Mouse (Mus musculus) midbrain, embryonic 10.5 days (tissue): ENCODE measurements around the gene Olfr643. TPM values are rescaled to one million over a fixed set of nuclear protein-coding genes. Genes with fewer than 3 reads are reported as not detected.

ENCODE experiments used
- DNase-seq: peaks from one replicate; pipeline ENCODE4 v3.0.0-alpha.2; 2017; ENCODE audit warnings: low spot score
- H3K27ac ChIP-seq: fragments of 300-500 bp; sonication (generic); replicated peaks from 2 replicates; pipeline ENCODE4 v1.5.1; 2016; ENCODE audit warnings: mild to moderate bottlenecking
- H3K27me3 ChIP-seq: fragments of 300-500 bp; sonication (generic); 2 replicates; pipeline ENCODE4 v1.6.1; 2016; ENCODE audit warnings: low read depth, mild to moderate bottlenecking; ENCODE audit not compliant: poor library complexity, severe bottlenecking
- H3K36me3 ChIP-seq: fragments of 300-500 bp; sonication (generic); 2 replicates; pipeline ENCODE4 v1.6.1; 2016; ENCODE audit warnings: mild to moderate bottlenecking, moderate library complexity
- H3K4me1 ChIP-seq: fragments of 300-500 bp; sonication (generic); 2 replicates; pipeline ENCODE4 v1.6.1; 2016
- H3K4me3 ChIP-seq: fragments of 300-500 bp; sonication (generic); 2 replicates; pipeline ENCODE4 v1.5.1; 2016; ENCODE audit warnings: mild to moderate bottlenecking, moderate library complexity
- H3K9me3 ChIP-seq: fragments of 300-500 bp; sonication (generic); replicated peaks from 2 replicates; pipeline ENCODE4 v1.6.1; 2016; ENCODE audit warnings: mild to moderate bottlenecking
- WGBS: fragments of 180-500 bp; shearing (Covaris S2); methylation state at CpG from one replicate; pipeline ENCODE4 v1.1.7; 2016; 5-methylcytosine and 5-hydroxymethylcytosine counted together
- polyA plus RNA-seq: library from polyadenylated mRNA; unstranded; fragments of >200 nt; fragmentation: Nextera tagmentation; extraction: Ambion mirVana; gene quantifications from 2 replicates; pipeline ENCODE4 v1.2.1, GENCODE M21; 2016

Olfr643 gene
- not detected in 2 replicates for polyA plus RNA-seq

DNA sequence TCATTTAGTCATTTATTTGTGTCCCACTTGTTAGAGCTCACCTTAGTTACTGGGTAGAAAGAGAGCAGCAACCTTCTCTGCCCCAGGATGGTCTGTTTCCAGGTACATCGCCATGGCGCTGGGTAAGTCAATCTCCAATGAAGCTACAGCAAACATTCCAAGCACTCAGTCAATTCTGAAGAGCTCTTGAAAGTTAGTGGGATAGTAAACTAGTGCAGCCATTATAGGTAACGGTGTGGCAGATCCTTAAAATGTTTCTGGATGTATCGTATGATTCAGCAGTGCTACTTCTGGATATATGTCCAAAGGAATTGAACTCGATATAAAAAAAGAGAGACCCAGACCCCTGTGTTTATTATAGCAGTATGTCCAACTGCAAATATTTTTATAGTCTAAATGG lies at the start of gene Olfr643:
Olfr643 (minus strand) TSS at position 101 of the 400 bp plus-strand sequence.
- no peaks in the 10 kb centered on the region for H3K27me3 ChIP-seq
- H3K4me3 ChIP-seq = no peak within 1 kb of the TSS
- no peaks in the 10 kb centered on the region for H3K9me3 ChIP-seq
- H3K36me3 ChIP-seq = no peaks in the 10 kb centered on the region
- no peaks in the 10 kb centered on the region for H3K4me1 ChIP-seq
- no peak for DNase-seq
- 86% methylated on average over 5 of the region's 5 CpGs for WGBS
- no peak within 1 kb of the TSS for H3K27ac ChIP-seq

GRCm38 (mm10) chr7:104183292-104183691 lies 46.1 kb upstream of the Olfr643 start, which contains the start of gene Olfr648:
Olfr648 (minus strand) TSS chr7:104183392.
- WGBS = 92% methylated on average over 2 of the region's 2 CpGs
- Histone ChIP-seq H3K36me3 (no peaks in the 10 kb centered on the region), H3K4me1 (no peaks in the 10 kb centered on the region), H3K4me3 (no peak within 1 kb of the TSS), H3K27ac (no peak within 1 kb of the TSS), H3K27me3 (no peaks in the 10 kb centered on the region), H3K9me3 (no peaks in the 10 kb centered on the region)
- no peak for DNase-seq

GRCm38 (mm10) chr7:104179074-104179473 lies 41.9 kb upstream of the Olfr643 start:
- Histone ChIP-seq H3K27me3 (no peaks in the 10 kb centered on the region), H3K4me1 (no peaks in the 10 kb centered on the region), H3K36me3 (no peaks in the 10 kb centered on the region), H3K4me3 (no peak overlapping the region), H3K9me3 (no peaks in the 10 kb centered on the region), H3K27ac (no peak overlapping the region)
- DNase-seq = no peak
- WGBS = 90% methylated on average over 1 of the region's 1 CpGs

- no peaks in the 10 kb centered on the region for H3K4me1 ChIP-seq
- no peaks in the 10 kb centered on the region for H3K9me3 ChIP-seq
- no peaks in the 10 kb centered on the region for H3K27me3 ChIP-seq
- no peak for DNase-seq
- WGBS = 72% methylated on average over 5 of the region's 5 CpGs
- no peaks in the 10 kb centered on the region for H3K36me3 ChIP-seq
- H3K4me3 ChIP-seq = no peak overlapping the region
- H3K27ac ChIP-seq = no peak overlapping the region
Measured at GRCm38 (mm10) chr7:104178422-104179054, 41.3 kb upstream of the Olfr643 start.

- no peaks in the 10 kb centered on the region for H3K36me3 ChIP-seq
- H3K27me3 ChIP-seq = no peaks in the 10 kb centered on the region
- WGBS = 36% methylated on average over 1 of the region's 1 CpGs
- DNase-seq = no peak
- no peak overlapping the region for H3K4me3 ChIP-seq
- H3K27ac ChIP-seq = no peak overlapping the region
- no peaks in the 10 kb centered on the region for H3K4me1 ChIP-seq
- no peaks in the 10 kb centered on the region for H3K9me3 ChIP-seq
Measured at GRCm38 (mm10) chr7:104175085-104175484, 37.9 kb upstream of the Olfr643 start.

- no peak overlapping the region for H3K27ac ChIP-seq
- no peak overlapping the region for H3K4me3 ChIP-seq
- H3K9me3 ChIP-seq = no peaks in the 10 kb centered on the region
- no peaks in the 10 kb centered on the region for H3K36me3 ChIP-seq
- no peak for DNase-seq
- no peaks in the 10 kb centered on the region for H3K4me1 ChIP-seq
- no peaks in the 10 kb centered on the region for H3K27me3 ChIP-seq
- WGBS = 88% methylated on average over 6 of the region's 6 CpGs
Measured at GRCm38 (mm10) chr7:104169634-104170204, 32.5 kb upstream of the Olfr643 start.

- no peaks in the 10 kb centered on the region for H3K36me3 ChIP-seq
- H3K27me3 ChIP-seq = no peaks in the 10 kb centered on the region
- no peak overlapping the region for H3K27ac ChIP-seq
- H3K9me3 ChIP-seq = no peaks in the 10 kb centered on the region
- WGBS = 81% methylated on average over 6 of the region's 6 CpGs
- no peak for DNase-seq
- no peaks in the 10 kb centered on the region for H3K4me1 ChIP-seq
- no peak overlapping the region for H3K4me3 ChIP-seq
Measured at GRCm38 (mm10) chr7:104167105-104167504, 29.9 kb upstream of the Olfr643 start.

DNA sequence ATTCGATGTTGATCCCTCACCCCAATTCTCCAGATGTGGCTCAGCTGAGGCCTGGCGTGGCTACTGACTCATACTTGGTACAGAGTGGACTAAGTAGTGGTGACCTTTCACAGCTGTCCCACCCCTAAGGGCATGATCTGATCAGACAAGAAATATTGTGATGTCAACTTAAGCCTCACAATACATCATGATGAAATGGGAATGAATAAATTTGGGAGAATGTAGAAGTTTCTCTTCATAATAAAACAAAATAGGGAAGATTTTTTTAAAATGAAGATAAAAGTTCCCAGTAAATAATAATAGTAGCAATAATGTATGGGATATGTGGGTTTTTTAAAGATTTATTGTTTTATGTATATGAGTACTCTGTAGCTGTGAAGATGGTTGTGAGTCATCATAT lies 13.3 kb upstream of the Olfr643 start, which contains the start of gene Ubqlnl:
Ubqlnl (minus strand) TSS at position 101 of the 400 bp plus-strand sequence.
- 88% methylated on average over 2 of the region's 2 CpGs for WGBS
- Histone ChIP-seq H3K36me3 (no peaks in the 10 kb centered on the region), H3K4me3 (no peak within 1 kb of the TSS), H3K4me1 (no peaks in the 10 kb centered on the region), H3K27me3 (no peaks in the 10 kb centered on the region), H3K9me3 (no peaks in the 10 kb centered on the region), H3K27ac (no peak within 1 kb of the TSS)
- no peak for DNase-seq

DNA sequence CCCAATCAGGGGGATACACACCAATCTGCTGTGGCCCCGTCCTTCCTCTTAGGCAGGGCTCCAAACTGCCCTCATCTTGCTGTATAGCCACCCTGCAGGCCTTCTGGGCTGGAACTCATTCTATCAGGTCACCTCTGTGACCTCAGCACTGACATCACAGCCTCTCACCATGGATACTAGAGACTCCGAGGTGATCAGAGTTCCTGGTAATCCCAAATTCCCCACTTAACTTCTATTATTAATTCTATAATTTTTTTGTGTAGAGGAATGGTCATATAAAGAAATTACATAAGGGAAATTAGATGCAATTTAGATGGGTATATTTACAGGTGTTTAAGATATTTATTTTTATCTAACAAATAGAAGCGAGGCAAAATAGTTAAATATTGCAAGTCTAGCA lies 6.0 kb upstream of the Olfr643 start, which contains the start of gene Ubqln3:
Ubqln3 (minus strand) TSS at position 101 of the 400 bp plus-strand sequence.
- Histone ChIP-seq H3K4me3 (no peak within 1 kb of the TSS), H3K4me1 (no peaks in the 10 kb centered on the region), H3K27ac (no peak within 1 kb of the TSS), H3K27me3 (no peaks in the 10 kb centered on the region), H3K36me3 (no peaks in the 10 kb centered on the region), H3K9me3 (no peaks in the 10 kb centered on the region)
- 78% methylated on average over 3 of the region's 3 CpGs for WGBS
- DNase-seq = no peak

GRCm38 (mm10) chr7:104129726-104130125 lies 7.5 kb downstream of the Olfr643 start, which contains the start of gene Ubqln5:
Ubqln5 (minus strand) TSS chr7:104129826.
- 93% methylated on average over 5 of the region's 5 CpGs for WGBS
- Histone ChIP-seq H3K27ac (no peak within 1 kb of the TSS), H3K4me3 (no peak within 1 kb of the TSS), H3K4me1 (no peaks in the 10 kb centered on the region), H3K36me3 (no peaks in the 10 kb centered on the region), H3K27me3 (no peaks in the 10 kb centered on the region), H3K9me3 (no peaks in the 10 kb centered on the region)
- no peak for DNase-seq

GRCm38 (mm10) chr7:104104757-104104972 lies 32.5 kb downstream of the Olfr643 start, which contains the start of gene Olfr646:
Olfr646 (plus strand) TSS chr7:104104873.
- no peaks in the 10 kb centered on the region for H3K4me1 ChIP-seq
- DNase-seq = no peak
- no peaks in the 10 kb centered on the region for H3K27me3 ChIP-seq
- H3K27ac ChIP-seq = no peak within 1 kb of the TSS
- H3K36me3 ChIP-seq = no peaks in the 10 kb centered on the region
- H3K9me3 ChIP-seq = no peaks in the 10 kb centered on the region
- H3K4me3 ChIP-seq = no peak within 1 kb of the TSS

DNA sequence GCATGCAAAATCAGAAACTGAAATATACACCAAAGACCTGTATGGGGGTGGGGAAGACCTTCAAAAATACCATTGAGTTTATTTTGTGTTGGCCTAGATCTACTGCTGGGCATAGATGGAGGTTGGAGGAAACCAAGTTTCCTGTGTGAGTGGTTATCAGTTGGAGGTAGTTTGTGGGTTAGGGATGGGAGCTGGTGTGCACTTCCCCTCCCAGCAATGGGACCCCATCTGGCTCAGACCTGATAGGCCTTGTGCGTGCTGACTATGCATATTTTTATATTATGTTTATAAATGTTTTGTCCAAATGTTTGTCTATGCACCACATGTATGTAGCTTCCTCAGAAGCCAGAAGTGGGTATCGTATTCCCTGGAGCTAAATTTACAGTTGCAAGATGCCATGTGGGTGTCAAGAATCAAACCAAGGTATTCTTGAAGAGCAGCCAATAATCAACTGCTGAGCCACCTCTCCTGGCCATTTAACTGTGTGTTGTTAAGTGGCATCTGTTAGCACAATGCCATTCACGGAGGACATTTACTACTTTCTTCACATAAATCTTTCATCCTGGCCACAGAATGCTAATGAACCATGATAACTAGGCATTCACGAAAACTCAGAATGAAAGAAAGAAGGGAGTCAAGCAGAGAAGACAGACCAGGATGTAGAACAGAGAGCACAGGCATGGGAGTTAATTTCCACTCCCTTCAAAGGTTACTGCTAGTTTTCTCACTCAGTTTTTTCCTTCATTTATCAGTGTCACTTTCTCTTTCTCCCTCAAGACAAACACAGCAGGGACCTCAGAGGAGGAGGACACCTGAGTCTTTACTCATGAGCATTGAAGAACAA lies 33.1 kb downstream of the Olfr643 start:
- H3K4me1 ChIP-seq = no peaks in the 10 kb centered on the region
- 78% methylated on average over 4 of the region's 4 CpGs for WGBS
- no peaks in the 10 kb centered on the region for H3K9me3 ChIP-seq
- no peaks in the 10 kb centered on the region for H3K27me3 ChIP-seq
- DNase-seq = no peak
- H3K36me3 ChIP-seq = no peaks in the 10 kb centered on the region
- no peak overlapping the region for H3K27ac ChIP-seq
- H3K4me3 ChIP-seq = no peak overlapping the region

DNA sequence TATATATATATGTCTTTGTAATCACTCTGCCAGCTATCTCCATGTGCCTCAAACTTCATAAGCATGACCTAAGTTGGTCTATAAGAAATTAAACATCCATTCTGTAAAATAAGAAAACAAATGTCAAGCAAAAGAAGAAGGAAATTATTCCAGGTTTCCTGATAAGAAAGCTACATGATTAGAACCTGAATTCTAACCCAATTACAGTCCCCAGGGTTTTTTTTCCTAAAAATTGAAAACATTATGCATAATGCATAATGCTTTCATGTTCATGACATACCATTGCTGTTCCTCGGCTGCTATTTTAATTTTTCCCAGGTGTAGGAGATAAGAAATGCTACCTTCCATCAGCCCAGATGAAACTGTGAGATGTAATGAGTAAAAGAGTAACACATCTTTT lies 51.8 kb downstream of the Olfr643 start, which contains the start of gene Olfr645:
Olfr645 (minus strand) TSS at position 101 of the 400 bp plus-strand sequence.
- 72% methylated on average over 1 of the region's 1 CpGs for WGBS
- no peak for DNase-seq
- Histone ChIP-seq H3K4me1 (no peaks in the 10 kb centered on the region), H3K4me3 (no peak within 1 kb of the TSS), H3K9me3 (no peaks in the 10 kb centered on the region), H3K27me3 (no peaks in the 10 kb centered on the region), H3K27ac (no peak within 1 kb of the TSS), H3K36me3 (no peaks in the 10 kb centered on the region)
